Mouse (Mus musculus): ENCODE results near the gene Sult2b1. TPM values are rescaled to one million over a fixed set of nuclear protein-coding genes. Genes with fewer than 3 reads are reported as not detected.

Gene Sult2b1
- total RNA-seq, 1 experiment from 2014 or later: 4.1 TPM

DNA sequence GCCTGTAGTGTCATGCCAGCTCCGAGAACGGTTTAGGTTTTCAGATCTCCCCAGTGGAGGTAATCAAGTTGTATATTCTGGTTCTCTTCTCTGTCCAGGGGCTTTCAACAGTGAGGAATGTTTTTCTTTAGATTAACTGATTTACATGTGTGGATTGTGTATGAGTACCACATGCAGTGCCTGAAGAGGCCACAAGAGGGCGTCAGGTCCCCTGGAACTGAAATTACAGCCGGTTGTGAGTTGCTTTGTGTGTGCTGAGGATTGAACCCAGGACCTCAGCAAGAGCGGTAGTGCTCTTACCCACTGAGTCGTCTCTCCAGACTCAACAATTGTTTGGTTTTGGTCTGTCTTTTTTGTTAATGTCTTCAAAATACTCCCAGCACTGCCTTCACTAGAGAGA is 38.0 kb downstream of the Sult2b1 start:
- no peak for ATAC-seq (replicated peaks in 1 of 2; ENCODE audit: insufficient read depth in 1 of 2, low FRiP score in 2 of 2, low TSS enrichment in 1 of 2, low read depth in 1 of 2, poor library complexity in 2 of 2, severe bottlenecking in 2 of 2)

DNA sequence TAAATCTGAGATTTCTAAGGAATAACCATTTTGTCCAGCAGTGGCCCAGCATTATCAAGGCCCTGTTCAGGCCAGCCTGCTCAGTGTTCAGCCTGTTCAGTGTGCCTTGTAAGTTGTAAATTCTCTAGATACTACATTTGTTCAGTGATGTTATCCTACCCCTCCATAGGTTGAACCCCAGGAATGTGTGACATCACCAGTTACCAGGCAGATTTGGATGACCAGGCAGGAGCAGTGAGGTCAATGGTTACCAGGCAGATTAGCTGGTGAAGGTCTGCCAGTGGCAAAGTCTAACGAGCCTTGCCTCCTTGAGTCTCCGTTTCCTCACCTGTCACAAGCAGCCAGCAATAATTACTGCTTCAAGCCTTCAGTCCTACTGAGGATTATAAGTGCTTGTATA is 40.1 kb downstream of the Sult2b1 start:
- ATAC-seq (replicated peaks in 1 of 2; ENCODE audit: insufficient read depth in 1 of 2, low FRiP score in 2 of 2, low TSS enrichment in 1 of 2, low read depth in 1 of 2, poor library complexity in 2 of 2, severe bottlenecking in 2 of 2): peak in 1 of 2 experiments; percentile 68; a peak in 2 of 4 replicates

DNA sequence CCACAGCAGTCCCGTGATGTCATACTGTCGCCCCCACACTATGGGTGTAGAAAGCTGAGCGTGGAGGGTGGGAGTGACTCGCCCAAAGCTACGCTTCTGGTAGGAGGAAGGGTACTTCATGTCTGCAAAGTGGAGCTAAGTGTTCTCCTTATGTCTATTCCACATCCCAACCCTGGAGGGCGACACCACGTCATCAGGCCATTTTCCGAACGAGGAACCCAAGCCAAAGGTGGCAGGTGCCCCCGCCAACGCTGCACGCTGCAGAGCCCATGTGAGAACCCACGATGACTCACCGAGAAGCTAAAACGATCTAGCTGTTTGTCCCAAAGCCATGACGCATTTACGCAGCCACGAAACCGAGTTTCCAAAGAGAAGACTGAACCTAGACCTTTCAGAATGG is 42.1 kb downstream of the Sult2b1 start:
- ATAC-seq (replicated peaks in 1 of 2; ENCODE audit: insufficient read depth in 1 of 2, low FRiP score in 2 of 2, low TSS enrichment in 1 of 2, low read depth in 1 of 2, poor library complexity in 2 of 2, severe bottlenecking in 2 of 2): peak; percentile 22 to 49; a peak in 2 of 4 replicates

DNA sequence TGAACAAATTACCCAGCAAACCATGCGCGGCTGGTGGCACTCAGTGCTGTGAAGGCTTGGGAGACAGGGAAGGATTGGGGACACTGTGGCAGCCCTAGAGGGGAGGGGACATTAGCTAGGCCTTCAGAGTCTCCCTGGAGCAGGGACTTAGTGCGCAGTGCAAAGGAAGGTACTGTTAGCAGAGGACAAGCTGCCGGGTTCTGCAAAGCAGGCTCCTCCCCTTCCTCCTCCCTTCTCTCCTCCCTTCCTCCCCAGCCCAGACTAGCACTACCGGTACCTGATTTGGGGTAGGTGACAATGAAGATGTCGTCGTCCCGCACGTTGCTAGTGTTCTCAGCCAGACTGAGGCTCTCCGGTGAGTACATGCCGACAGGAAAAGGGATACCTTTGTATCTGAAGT is 42.7 kb downstream of the Sult2b1 start:
- ATAC-seq (replicated peaks in 1 of 2; ENCODE audit: insufficient read depth in 1 of 2, low FRiP score in 2 of 2, low TSS enrichment in 1 of 2, low read depth in 1 of 2, poor library complexity in 2 of 2, severe bottlenecking in 2 of 2): peak; percentile 74 to 87

DNA sequence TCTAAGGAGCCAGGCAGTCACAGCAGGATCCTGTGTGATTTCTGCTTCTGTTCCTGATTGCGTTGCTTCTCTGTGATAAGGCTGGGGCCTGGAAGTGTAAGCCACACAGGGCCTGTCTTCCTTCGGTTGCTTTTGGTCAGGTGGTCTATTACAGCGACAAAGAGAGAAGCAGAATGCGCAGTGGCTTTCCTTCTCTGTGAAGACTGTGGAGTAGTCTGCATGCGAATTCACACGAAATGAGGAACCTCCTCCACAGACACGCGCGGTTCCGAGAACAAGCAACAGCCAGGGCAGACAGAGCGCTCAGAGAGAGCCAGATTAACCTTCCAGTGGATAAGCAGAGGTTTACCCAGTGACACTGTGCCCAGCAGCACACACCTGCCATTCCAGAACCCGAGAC is 43.2 kb downstream of the Sult2b1 start:
- ATAC-seq (replicated peaks in 1 of 2; ENCODE audit: insufficient read depth in 1 of 2, low FRiP score in 2 of 2, low TSS enrichment in 1 of 2, low read depth in 1 of 2, poor library complexity in 2 of 2, severe bottlenecking in 2 of 2): peak; percentile 46 to 55

DNA sequence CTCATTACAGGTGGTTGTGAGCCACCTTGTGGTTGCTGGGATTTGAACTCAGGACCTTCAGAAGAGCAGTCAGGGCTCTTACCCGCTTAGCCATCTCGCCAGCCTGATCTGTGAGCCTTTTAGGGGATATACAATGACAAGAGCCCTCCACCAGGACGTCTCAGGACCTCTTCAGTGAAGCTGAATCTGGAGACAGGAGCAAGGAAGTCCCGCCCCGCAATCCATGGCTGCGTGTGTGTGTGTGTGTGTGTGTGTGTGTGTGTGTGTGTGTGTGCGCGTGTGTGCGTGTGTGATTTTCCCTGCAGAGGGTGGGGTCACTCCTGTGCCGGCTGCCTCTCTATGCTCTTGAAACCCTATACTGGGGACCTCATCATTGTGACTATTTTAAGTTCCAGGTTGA is 44.6 kb downstream of the Sult2b1 start:
- no peak for ATAC-seq (replicated peaks in 1 of 2; ENCODE audit: insufficient read depth in 1 of 2, low FRiP score in 2 of 2, low TSS enrichment in 1 of 2, low read depth in 1 of 2, poor library complexity in 2 of 2, severe bottlenecking in 2 of 2)

DNA sequence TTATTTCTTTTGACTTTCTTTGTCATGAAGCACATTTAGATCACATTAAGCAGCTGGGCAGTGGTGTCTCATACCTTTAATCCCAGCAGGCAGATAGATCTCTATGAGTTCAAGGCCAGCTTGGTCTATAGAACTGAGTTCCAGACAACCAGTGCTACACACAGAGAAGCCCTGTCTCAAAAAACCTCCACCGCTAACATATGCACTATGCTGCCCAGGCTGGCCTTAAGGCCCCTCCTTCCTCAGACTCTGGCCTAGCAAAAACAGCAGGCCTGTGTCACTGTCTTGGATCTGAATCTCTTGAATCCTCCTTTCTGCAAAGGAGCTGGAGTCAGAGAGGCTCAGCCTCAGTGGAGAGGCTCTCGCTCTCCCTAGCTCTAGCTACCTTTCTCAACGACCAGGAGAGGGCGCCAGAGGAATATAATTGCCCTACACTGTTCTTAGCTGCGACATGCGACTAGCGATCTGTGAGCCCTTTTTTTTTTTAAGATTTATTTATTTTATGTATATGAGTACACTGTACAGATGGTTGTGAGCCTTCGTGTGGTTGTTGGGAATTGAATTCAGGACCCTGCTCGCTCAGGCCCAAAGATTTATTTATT is 45.2 kb downstream of the Sult2b1 start:
- ATAC-seq (replicated peaks in 1 of 2; ENCODE audit: insufficient read depth in 1 of 2, low FRiP score in 2 of 2, low TSS enrichment in 1 of 2, low read depth in 1 of 2, poor library complexity in 2 of 2, severe bottlenecking in 2 of 2): peak; percentile 54 to 68; a peak in 2 of 4 replicates

DNA sequence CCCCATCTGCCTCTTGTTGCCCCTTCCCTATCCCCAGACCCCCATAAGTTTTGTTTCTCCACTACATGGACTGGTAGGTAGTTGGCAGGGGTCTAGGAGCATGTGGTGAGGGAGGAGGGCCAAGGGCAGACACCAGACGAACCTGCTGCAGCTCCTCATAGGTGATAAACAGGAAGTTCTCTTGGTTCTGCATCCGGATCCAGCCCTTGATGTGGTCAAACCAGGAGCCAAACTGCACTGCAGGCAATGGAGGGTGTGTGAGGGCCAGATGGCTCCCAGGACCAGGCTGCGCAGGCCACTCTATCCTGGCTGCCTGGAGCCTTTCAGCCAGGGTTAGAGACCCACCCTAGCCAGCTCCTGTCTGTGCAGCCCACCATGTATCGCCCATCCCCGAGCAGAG is 51.0 kb downstream of the Sult2b1 start:
- peak; percentile 57 to 61 for ATAC-seq (replicated peaks in 1 of 2; ENCODE audit: insufficient read depth in 1 of 2, low FRiP score in 2 of 2, low TSS enrichment in 1 of 2, low read depth in 1 of 2, poor library complexity in 2 of 2, severe bottlenecking in 2 of 2)

DNA sequence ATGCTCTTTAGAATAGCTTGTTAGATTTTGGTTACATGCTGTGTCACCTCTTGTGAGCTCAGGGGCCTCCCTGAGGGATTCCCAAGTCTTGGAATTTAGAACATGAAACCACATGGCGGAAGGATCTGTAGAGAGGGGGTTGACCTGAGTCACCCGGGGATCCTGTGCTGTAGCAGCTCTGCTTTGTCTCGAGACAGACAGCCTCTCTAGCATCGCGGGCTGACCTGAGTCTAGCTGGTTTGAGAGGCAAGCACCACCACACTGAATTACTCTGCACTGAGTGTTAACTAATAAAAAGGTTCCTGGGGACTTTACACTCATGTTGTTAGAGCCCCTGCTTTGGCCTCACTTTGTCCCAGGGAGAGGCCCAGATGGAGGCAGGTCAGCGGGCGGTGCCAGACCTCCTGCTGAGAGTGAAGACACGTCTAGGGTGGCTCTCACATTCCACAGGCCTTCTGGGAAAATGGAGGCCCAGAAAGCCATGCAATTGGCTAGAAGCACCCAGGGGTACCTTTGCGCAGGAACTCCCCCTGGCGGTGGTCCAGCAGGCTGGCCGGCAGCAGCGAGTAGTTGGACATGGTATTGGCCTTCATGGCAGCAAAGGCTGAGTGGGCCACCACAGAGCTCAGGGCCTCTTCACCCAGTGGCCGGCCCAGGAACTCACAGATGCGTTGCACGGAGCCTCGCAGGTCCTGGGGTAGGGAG is 53.6 kb downstream of the Sult2b1 start:
- ATAC-seq (replicated peaks in 1 of 2; ENCODE audit: insufficient read depth in 1 of 2, low FRiP score in 2 of 2, low TSS enrichment in 1 of 2, low read depth in 1 of 2, poor library complexity in 2 of 2, severe bottlenecking in 2 of 2): peak; percentile 22 to 30; a peak in 1 of 4 replicates

DNA sequence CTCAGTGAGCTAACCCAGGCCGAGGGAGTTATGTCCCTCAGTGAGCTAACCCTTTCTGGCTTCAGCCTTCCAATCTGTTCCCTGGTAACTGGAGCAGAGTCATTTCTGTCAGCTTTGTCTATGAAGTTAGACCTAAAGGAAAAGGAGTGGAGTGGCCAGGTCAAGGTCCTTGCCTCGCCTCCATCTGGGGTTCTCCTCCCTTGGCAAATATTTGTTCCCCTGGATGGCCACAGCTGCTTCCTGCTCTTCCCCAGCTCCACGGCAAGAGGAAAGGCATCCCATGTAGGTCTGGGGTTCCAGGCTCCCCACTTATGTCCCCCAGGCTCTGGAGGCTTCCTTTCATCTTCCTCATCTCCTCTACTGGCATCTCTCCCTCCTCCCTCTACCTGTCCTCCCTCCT is 56.8 kb downstream of the Sult2b1 start:
- no peak for ATAC-seq (replicated peaks in 1 of 2; ENCODE audit: insufficient read depth in 1 of 2, low FRiP score in 2 of 2, low TSS enrichment in 1 of 2, low read depth in 1 of 2, poor library complexity in 2 of 2, severe bottlenecking in 2 of 2)

DNA sequence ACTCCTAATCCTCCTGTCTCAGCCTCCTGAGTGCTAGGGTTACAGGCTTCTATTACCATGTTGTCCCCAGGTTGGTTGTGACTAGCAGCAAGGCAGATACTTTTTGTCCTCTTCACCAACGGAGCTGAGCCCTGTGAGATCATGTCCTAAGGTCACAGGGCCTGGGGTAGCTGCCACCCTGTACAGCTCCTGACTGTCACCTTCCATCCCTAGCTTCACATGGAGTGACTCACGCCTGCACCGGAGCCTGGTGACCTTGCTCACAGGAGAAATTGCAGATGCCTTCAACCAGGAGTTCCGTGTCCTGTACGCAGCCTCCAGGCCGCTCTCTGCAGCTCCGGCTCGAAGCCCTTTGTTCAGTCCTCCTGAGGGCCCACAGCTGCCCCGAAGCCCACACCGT is 58.0 kb downstream of the Sult2b1 start:
- ATAC-seq (replicated peaks in 1 of 2; ENCODE audit: insufficient read depth in 1 of 2, low FRiP score in 2 of 2, low TSS enrichment in 1 of 2, low read depth in 1 of 2, poor library complexity in 2 of 2, severe bottlenecking in 2 of 2): no peak

DNA sequence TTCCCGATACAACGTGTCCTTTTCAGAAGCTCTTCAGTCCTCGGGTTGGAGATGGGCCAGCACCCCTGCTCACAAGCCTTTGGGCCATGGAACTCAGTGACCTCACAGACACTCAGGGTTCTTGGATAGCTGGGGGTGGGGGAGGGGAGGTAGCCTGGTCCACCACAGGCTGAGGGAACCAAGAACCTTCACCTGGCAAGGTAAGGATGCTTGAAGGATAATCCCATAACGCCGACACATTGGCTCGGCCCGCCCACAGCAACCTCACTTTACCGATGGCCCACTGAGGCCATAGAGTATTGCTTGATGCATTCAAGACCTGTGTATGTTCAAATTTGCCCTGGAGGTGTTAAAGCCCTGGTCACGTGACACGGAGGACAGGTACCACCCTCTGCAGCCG is 58.8 kb downstream of the Sult2b1 start, which contains the start of gene Spaca4:
Spaca4 (minus strand) TSS at position 101 of the 400 bp plus-strand sequence.
- no peak for ATAC-seq (replicated peaks in 1 of 2; ENCODE audit: insufficient read depth in 1 of 2, low FRiP score in 2 of 2, low TSS enrichment in 1 of 2, low read depth in 1 of 2, poor library complexity in 2 of 2, severe bottlenecking in 2 of 2)

DNA sequence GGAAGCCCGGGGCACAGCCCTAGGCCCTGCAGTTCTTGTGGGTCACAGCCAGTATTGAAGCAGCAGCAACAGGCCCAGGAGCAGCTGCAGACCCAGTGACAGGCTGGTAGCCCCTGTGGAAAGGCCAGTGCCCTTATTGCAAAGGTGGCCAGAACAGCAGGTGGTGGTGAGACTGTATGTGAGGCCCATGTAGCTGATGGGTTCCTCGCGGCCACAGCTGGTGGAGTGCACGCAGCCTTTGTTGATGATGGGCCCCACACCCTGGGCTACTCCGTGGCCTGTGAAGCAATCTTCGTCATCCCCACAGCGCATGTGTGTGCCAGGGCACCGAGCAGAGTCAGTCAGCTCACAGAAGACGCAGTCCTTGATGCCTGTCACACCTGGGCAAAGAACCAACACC is 59.3 kb downstream of the Sult2b1 start:
- ATAC-seq (replicated peaks in 1 of 2; ENCODE audit: insufficient read depth in 1 of 2, low FRiP score in 2 of 2, low TSS enrichment in 1 of 2, low read depth in 1 of 2, poor library complexity in 2 of 2, severe bottlenecking in 2 of 2): no peak

DNA sequence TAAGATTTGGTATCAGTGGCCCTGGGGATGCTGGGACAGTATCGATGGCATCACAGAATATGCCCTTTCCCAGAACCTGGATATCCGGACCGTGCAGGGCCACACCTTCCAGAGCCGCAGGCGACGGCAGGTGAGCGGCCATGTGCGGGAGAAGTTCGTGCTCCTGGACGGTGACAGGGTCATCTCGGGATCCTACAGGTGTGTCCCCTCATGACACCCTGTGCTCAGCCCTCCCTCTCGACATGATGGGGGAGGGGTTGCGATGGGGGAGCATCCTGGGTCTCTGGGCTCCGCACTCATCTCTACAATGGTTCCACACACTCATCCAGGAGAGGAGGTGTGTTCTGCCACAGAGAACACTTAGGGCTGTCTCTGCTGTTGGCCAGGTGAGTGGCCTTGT is 60.7 kb downstream of the Sult2b1 start:
- no peak for ATAC-seq (replicated peaks in 1 of 2; ENCODE audit: insufficient read depth in 1 of 2, low FRiP score in 2 of 2, low TSS enrichment in 1 of 2, low read depth in 1 of 2, poor library complexity in 2 of 2, severe bottlenecking in 2 of 2)

DNA sequence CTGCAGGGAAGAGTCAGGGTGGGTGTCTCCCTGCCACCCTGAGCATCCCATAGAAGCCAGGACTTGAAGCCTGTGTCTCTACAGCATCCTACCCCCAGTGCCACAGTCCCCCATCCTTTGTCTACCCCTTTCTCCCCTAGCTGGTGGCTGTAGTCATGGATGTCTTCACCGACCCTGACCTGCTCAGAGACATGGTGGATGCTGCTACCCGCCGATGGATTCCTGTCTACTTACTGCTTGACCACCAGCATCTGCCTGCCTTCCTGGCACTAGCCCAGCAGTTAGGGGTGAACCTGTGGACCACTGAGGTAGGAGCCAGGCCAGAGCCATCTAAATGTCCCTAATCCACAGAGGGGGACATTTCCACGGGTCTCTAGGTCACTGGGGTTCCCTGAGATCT is 61.2 kb downstream of the Sult2b1 start:
- ATAC-seq (replicated peaks in 1 of 2; ENCODE audit: insufficient read depth in 1 of 2, low FRiP score in 2 of 2, low TSS enrichment in 1 of 2, low read depth in 1 of 2, poor library complexity in 2 of 2, severe bottlenecking in 2 of 2): no peak

DNA sequence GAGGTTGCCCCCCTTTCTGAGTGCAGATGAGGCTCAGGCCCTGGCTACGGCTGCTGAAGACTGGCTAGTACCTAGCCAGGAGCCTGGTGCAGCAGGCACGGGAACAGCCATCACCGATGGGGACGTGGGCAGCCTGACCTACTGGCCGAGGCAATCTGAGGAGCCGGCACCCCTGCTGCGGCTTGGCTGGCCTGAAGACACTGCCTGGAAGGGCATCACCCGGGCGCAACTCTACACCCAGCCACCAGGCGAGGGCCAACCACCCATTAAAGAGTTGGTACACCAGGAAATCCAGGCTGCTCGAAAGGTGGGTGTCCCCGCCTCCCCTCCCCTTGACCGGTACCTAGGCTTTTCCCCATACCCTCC is 62.1 kb downstream of the Sult2b1 start:
- ATAC-seq (replicated peaks in 1 of 2; ENCODE audit: insufficient read depth in 1 of 2, low FRiP score in 2 of 2, low TSS enrichment in 1 of 2, low read depth in 1 of 2, poor library complexity in 2 of 2, severe bottlenecking in 2 of 2): no peak

DNA sequence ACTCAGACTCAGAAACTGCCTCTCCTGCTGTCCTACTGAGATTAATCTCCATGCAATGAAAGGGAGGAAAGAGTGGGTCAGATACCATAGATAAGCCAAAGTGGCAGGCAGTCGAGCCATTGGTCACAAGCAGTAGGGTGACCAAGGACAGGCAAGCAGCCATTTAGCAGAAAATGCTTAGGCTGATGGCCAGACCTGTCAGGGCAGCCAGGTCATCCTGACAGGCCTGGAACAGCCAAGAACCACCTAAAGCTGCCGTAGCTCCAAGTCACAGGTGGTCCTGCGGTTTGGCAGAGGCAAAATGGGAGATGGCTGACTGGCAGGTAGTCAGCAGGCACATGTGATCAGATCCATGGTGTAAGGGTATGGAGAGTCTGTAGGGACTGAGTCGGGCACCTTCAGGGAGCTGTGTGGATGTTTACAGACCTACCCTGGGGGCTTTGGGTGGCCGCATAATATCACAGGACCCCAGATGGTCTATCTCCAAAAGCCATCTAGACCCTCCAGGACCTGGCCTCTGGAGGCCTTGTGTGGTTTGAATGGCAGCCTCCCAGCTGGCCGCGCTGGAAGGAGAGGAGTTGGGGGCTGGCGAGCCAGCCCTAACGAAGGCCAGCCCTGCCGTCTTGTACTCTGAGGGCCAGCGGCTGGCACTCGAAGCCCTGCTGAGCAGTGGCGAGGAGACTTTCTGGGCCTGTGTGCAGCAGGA is 62.7 kb downstream of the Sult2b1 start:
- no peak for ATAC-seq (replicated peaks in 1 of 2; ENCODE audit: insufficient read depth in 1 of 2, low FRiP score in 2 of 2, low TSS enrichment in 1 of 2, low read depth in 1 of 2, poor library complexity in 2 of 2, severe bottlenecking in 2 of 2)

DNA sequence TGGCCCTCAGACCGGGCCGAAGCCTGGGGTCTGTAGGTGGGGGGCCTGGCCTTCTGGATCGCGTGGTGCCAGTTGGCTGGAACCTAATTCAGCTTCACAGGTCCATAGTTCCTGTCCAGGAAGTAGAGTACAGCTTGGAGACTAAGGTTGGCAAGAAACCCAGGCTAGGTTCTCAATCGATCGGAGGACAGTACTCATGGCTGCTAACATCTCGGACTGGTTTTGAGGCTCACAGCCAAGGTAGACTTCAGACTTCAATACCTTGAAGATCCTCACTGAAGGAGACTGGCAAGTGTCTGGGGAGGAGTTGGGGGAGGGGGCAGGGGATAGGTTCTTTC is 63.3 kb downstream of the Sult2b1 start:
- ATAC-seq (replicated peaks in 1 of 2; ENCODE audit: insufficient read depth in 1 of 2, low FRiP score in 2 of 2, low TSS enrichment in 1 of 2, low read depth in 1 of 2, poor library complexity in 2 of 2, severe bottlenecking in 2 of 2): no peak

All from hematopoietic stem cell, adult 5-6 weeks (primary cell).